Mouse (Mus musculus): ENCODE data around the gene AI182371. TPM values are rescaled to one million over a fixed set of nuclear protein-coding genes. Genes with fewer than 3 reads are reported as not detected.
A peak's percentile ranks its signal among the peaks of the same experiment; 100 is the strongest.

The AI182371 gene
- 0.58 and 1.2 TPM in 2 replicates for polyA plus RNA-seq (2015; fragmentation: Nextera tagmentation; extraction: Ambion mirVana)

- ATAC-seq (replicated peaks; ENCODE audit: low FRiP score): no peak
- no peak within 1 kb of the TSS for H3K9ac ChIP-seq
- no peaks in the 10 kb centered on the region for H3K36me3 ChIP-seq
- no peak within 1 kb of the TSS for H3K4me2 ChIP-seq
- no peak within 1 kb of the TSS for H3K27ac ChIP-seq
- peaks cover 4% of the 10 kb centered on the region; the same call in 1 of the 2 replicates for H3K4me1 ChIP-seq
- H3K9me3 ChIP-seq (replicated peaks): no peaks in the 10 kb centered on the region
- H3K4me3 ChIP-seq (replicated peaks): no peak within 1 kb of the TSS
- no peaks in the 10 kb centered on the region; the same call in 1 of the 2 replicates for H3K27me3 ChIP-seq
- WGBS: 91% methylated on average over 3 of the region's 3 CpGs
These were observed at the start of gene AI182371 for GRCm38 (mm10) chr2:35101443-35101842. Gene AI182371 (minus strand): TSS chr2:35101543.

DNA sequence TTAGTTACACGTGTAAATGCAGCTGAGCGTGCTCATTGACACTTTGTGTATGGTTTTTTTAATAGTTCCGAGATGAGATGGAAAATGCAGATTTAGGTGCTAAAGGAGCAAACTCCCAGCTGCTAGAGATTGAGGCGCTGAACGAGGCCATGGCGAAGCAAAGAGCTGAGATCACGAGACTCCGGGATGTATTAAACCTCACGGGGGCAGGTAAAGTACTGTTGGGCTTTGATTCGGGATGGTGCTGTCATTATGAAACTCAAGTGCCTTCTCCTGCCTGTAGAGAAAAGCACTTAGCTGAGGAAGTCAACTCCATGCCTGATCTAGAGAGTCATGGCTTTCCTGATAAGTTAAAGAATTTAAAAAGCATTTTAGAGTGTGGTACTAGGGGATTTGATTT is 47.5 kb upstream of the AI182371 start:
- no peak overlapping the region for H3K4me3 ChIP-seq (replicated peaks)
- WGBS: 93% methylated on average over 10 of the region's 10 CpGs
- H3K27me3 ChIP-seq: no peaks in the 10 kb centered on the region
- H3K9me3 ChIP-seq (replicated peaks): no peaks in the 10 kb centered on the region
- H3K9ac ChIP-seq: no peak overlapping the region
- no peaks in the 10 kb centered on the region for H3K4me1 ChIP-seq
- peaks cover 99% of the 10 kb centered on the region for H3K36me3 ChIP-seq
- no peak overlapping the region for H3K27ac ChIP-seq
- H3K4me2 ChIP-seq: no peak overlapping the region
- ATAC-seq (replicated peaks; ENCODE audit: low FRiP score): no peak

DNA sequence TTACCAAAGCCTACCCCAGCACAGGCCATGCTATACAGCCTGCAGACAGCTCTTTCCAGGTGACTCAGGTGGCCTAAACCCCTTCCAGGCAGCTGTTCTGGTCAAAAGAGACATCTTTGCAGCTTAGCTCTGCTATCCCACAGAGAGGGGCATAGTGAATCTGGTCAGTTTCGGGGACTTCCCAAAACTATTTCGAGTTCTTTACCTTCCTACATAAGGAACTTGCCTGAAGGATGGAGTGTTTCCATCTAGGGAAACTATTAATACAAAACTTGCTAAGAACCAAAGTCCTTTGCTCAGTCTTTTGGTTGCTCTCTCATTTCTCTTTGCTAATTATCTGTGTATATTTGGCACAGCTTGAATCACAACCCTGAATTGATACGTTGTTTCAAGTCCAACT is 40.3 kb upstream of the AI182371 start:
- H3K4me2 ChIP-seq: no peak overlapping the region
- H3K27me3 ChIP-seq: no peaks in the 10 kb centered on the region
- H3K27ac ChIP-seq: no peak overlapping the region
- 95% methylated on average over 3 of the region's 3 CpGs for WGBS
- ATAC-seq (replicated peaks; ENCODE audit: low FRiP score): no peak
- no peaks in the 10 kb centered on the region for H3K4me1 ChIP-seq
- H3K9ac ChIP-seq: no peak overlapping the region
- H3K4me3 ChIP-seq (replicated peaks): no peak overlapping the region
- peaks cover 95% of the 10 kb centered on the region for H3K36me3 ChIP-seq
- no peaks in the 10 kb centered on the region for H3K9me3 ChIP-seq (replicated peaks)

GRCm38 (mm10) chr2:35138576-35138975 is 37.2 kb upstream of the AI182371 start:
- no peak for ATAC-seq (replicated peaks; ENCODE audit: low FRiP score)
- H3K36me3 ChIP-seq: peaks cover 85% of the 10 kb centered on the region

DNA sequence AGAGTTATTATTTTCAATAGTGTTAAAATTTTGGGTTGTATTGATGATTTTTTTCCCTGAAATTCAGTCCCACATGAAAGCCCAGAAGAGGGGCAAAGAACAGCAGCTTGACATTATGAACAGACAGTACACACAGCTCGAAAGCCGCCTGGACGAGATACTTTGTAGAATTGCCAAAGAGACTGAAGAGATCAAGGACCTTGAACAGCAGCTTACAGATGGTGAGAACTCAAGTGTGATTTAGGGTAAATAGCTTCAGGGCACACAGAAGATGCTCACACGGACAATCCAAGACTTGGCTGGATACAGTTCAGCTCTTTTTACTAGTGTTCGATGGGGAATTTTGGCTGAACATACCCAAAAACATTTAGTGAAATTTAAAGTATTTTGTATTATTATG is 32.5 kb upstream of the AI182371 start:
- H3K27me3 ChIP-seq: no peaks in the 10 kb centered on the region
- WGBS: 82% methylated on average over 5 of the region's 5 CpGs
- ATAC-seq (replicated peaks; ENCODE audit: low FRiP score): no peak

More at GRCm38 (mm10) chr2:35138576-35138975, 37.2 kb upstream of the AI182371 start:
- no peaks in the 10 kb centered on the region for H3K27me3 ChIP-seq
- H3K4me2 ChIP-seq: no peak overlapping the region
- H3K9ac ChIP-seq: no peak overlapping the region
- no peaks in the 10 kb centered on the region for H3K9me3 ChIP-seq (replicated peaks)
- H3K27ac ChIP-seq: no peak overlapping the region
- WGBS: 88% methylated on average over 1 of the region's 1 CpGs
- H3K4me1 ChIP-seq: no peaks in the 10 kb centered on the region
- no peak overlapping the region for H3K4me3 ChIP-seq (replicated peaks)

GRCm38 (mm10) chr2:35132662-35133055 is 31.3 kb upstream of the AI182371 start:
- Histone ChIP-seq H3K27me3 (no peaks in the 10 kb centered on the region), H3K4me1 (peaks cover 11% of the 10 kb centered on the region), H3K36me3 (peaks cover 45% of the 10 kb centered on the region), H3K4me2 (peak overlapping the region; percentile 74), H3K4me3 (replicated peaks) (peak overlapping the region; percentile 54), H3K9me3 (replicated peaks) (no peaks in the 10 kb centered on the region), H3K27ac (peak overlapping the region; percentile 91), H3K9ac (peak overlapping the region; percentile 56)
- 6% methylated on average over 5 of the region's 5 CpGs for WGBS
- ATAC-seq (replicated peaks; ENCODE audit: low FRiP score): no peak

More for the DNA sequence above, 32.5 kb upstream of the AI182371 start:
- peaks cover 11% of the 10 kb centered on the region for H3K4me1 ChIP-seq
- H3K9me3 ChIP-seq (replicated peaks): no peaks in the 10 kb centered on the region
- H3K36me3 ChIP-seq: peaks cover 48% of the 10 kb centered on the region
- H3K9ac ChIP-seq: no peak overlapping the region
- no peak overlapping the region for H3K4me2 ChIP-seq
- no peak overlapping the region for H3K27ac ChIP-seq
- H3K4me3 ChIP-seq (replicated peaks): no peak overlapping the region

GRCm38 (mm10) chr2:35131991-35132661 is 30.8 kb upstream of the AI182371 start:
- Histone ChIP-seq H3K9ac (peak overlapping the region; percentile 56), H3K4me2 (peak overlapping the region; percentile 74), H3K9me3 (replicated peaks) (no peaks in the 10 kb centered on the region), H3K4me3 (replicated peaks) (peak overlapping the region; percentile 54), H3K27ac (peak overlapping the region; percentile 91), H3K27me3 (no peaks in the 10 kb centered on the region), H3K4me1 (peaks cover 11% of the 10 kb centered on the region), H3K36me3 (peaks cover 45% of the 10 kb centered on the region)
- WGBS: under 1% methylated on average over 21 of the region's 21 CpGs
- ATAC-seq (replicated peaks; ENCODE audit: low FRiP score): peak; percentile 100

GRCm38 (mm10) chr2:35131491-35131890 is 30.1 kb upstream of the AI182371 start:
- Histone ChIP-seq H3K4me1 (peaks cover 11% of the 10 kb centered on the region), H3K4me2 (peak overlapping the region; percentile 74), H3K9me3 (replicated peaks) (no peaks in the 10 kb centered on the region), H3K36me3 (peaks cover 40% of the 10 kb centered on the region), H3K4me3 (replicated peaks) (peak overlapping the region; percentile 54; the same call in 1 of the 2 replicates), H3K9ac (no peak overlapping the region), H3K27me3 (no peaks in the 10 kb centered on the region), H3K27ac (peak overlapping the region; percentile 91)
- ATAC-seq (replicated peaks; ENCODE audit: low FRiP score): peak; percentile 50; the same call in 1 of the 2 replicates

- WGBS: 78% methylated on average over 7 of the region's 7 CpGs
- Histone ChIP-seq H3K27ac (no peak overlapping the region), H3K9me3 (replicated peaks) (no peaks in the 10 kb centered on the region), H3K27me3 (no peaks in the 10 kb centered on the region), H3K4me2 (no peak overlapping the region), H3K36me3 (peaks cover 54% of the 10 kb centered on the region), H3K4me3 (replicated peaks) (no peak overlapping the region), H3K4me1 (no peaks in the 10 kb centered on the region), H3K9ac (no peak overlapping the region)
- ATAC-seq (replicated peaks; ENCODE audit: low FRiP score): no peak
These were observed 23.4 kb upstream of the AI182371 start for GRCm38 (mm10) chr2:35124716-35125115.

GRCm38 (mm10) chr2:35110521-35110920 is 9.2 kb upstream of the AI182371 start:
- Histone ChIP-seq H3K4me2 (0 out of 2 replicates have a peak overlapping the region, but pooled peaks have one; percentile 14), H3K36me3 (peaks cover 14% of the 10 kb centered on the region), H3K9me3 (replicated peaks) (no peaks in the 10 kb centered on the region), H3K9ac (no peak overlapping the region), H3K27me3 (no peaks in the 10 kb centered on the region), H3K4me1 (peaks cover 20% of the 10 kb centered on the region), H3K27ac (no peak overlapping the region), H3K4me3 (replicated peaks) (0 out of 2 replicates have a peak overlapping the region, but pooled peaks have one; percentile 4)
- no peak for ATAC-seq (replicated peaks; ENCODE audit: low FRiP score)
- 78% methylated on average over 2 of the region's 2 CpGs for WGBS

- Histone ChIP-seq H3K4me2 (peak overlapping the region; percentile 75), H3K27me3 (no peaks in the 10 kb centered on the region), H3K9me3 (replicated peaks) (no peaks in the 10 kb centered on the region), H3K9ac (peak overlapping the region; percentile 78), H3K4me3 (replicated peaks) (peak overlapping the region; percentile 89), H3K27ac (peak overlapping the region; percentile 92), H3K4me1 (peaks cover 20% of the 10 kb centered on the region), H3K36me3 (peaks cover 8% of the 10 kb centered on the region; the same call in 1 of the 2 replicates)
- ATAC-seq (replicated peaks; ENCODE audit: low FRiP score): no peak
- 1% methylated on average over 13 of the region's 13 CpGs for WGBS
These were observed 8.6 kb upstream of the AI182371 start for GRCm38 (mm10) chr2:35109924-35110304.

- Histone ChIP-seq H3K4me1 (peaks cover 20% of the 10 kb centered on the region), H3K9me3 (replicated peaks) (no peaks in the 10 kb centered on the region), H3K4me3 (replicated peaks) (peak within 1 kb of the TSS; percentile 89), H3K4me2 (peak within 1 kb of the TSS; percentile 75), H3K36me3 (peaks cover 5% of the 10 kb centered on the region; the same call in 1 of the 2 replicates), H3K27me3 (no peaks in the 10 kb centered on the region), H3K27ac (peak within 1 kb of the TSS; percentile 92), H3K9ac (peak within 1 kb of the TSS; percentile 78)
- peak; percentile 96 for ATAC-seq (replicated peaks; ENCODE audit: low FRiP score)
- WGBS: under 1% methylated on average over 62 of the region's 62 CpGs
These were observed 8.0 kb upstream of the AI182371 start, which contains the start of gene Cntrl for GRCm38 (mm10) chr2:35109141-35109923. Gene Cntrl (plus strand): TSS chr2:35109492.
